Mouse (Mus musculus): ENCODE results near the gene E330009J07Rik.
A peak's percentile ranks its signal among the peaks of the same experiment; 100 is the strongest.

The E330009J07Rik gene

GRCm38 (mm10) chr6:40429521-40429931 is 6.4 kb downstream of the E330009J07Rik start:
- DNase-seq (ENCODE audit: low read depth): no peak

GRCm38 (mm10) chr6:40428696-40429095 is 7.2 kb downstream of the E330009J07Rik start:
- DNase-seq (ENCODE audit: low read depth): no peak

GRCm38 (mm10) chr6:40427441-40427840 is 8.5 kb downstream of the E330009J07Rik start:
- DNase-seq (ENCODE audit: low read depth): no peak

GRCm38 (mm10) chr6:40423774-40424173 is 12.2 kb downstream of the E330009J07Rik start:
- DNase-seq (ENCODE audit: low read depth): peak; percentile 13

GRCm38 (mm10) chr6:40423013-40423412 is 12.9 kb downstream of the E330009J07Rik start:
- DNase-seq (ENCODE audit: low read depth): no peak

- DNase-seq (ENCODE audit: low read depth): no peak
These were observed 14.8 kb downstream of the E330009J07Rik start for GRCm38 (mm10) chr6:40421099-40421498.

GRCm38 (mm10) chr6:40418386-40418785 is 17.5 kb downstream of the E330009J07Rik start:
- no peak for DNase-seq (ENCODE audit: low read depth)

GRCm38 (mm10) chr6:40415799-40416198 is 20.1 kb downstream of the E330009J07Rik start:
- no peak for DNase-seq (ENCODE audit: low read depth)

- no peak for DNase-seq (ENCODE audit: low read depth)
These were observed 22.4 kb downstream of the E330009J07Rik start for GRCm38 (mm10) chr6:40413565-40413964.

GRCm38 (mm10) chr6:40413046-40413445 is 22.9 kb downstream of the E330009J07Rik start:
- no peak for DNase-seq (ENCODE audit: low read depth)

- no peak for DNase-seq (ENCODE audit: low read depth)
These were observed 24.9 kb downstream of the E330009J07Rik start for GRCm38 (mm10) chr6:40411085-40411484.

GRCm38 (mm10) chr6:40403640-40404285 is 32.2 kb downstream of the E330009J07Rik start:
- no peak for DNase-seq (ENCODE audit: low read depth)

GRCm38 (mm10) chr6:40402031-40402430 is 33.9 kb downstream of the E330009J07Rik start:
- no peak for DNase-seq (ENCODE audit: low read depth)

- DNase-seq (ENCODE audit: low read depth): peak; percentile 29
These were observed 42.7 kb downstream of the E330009J07Rik start for GRCm38 (mm10) chr6:40393213-40393612.

- DNase-seq (ENCODE audit: low read depth): no peak
These were observed 45.0 kb downstream of the E330009J07Rik start for GRCm38 (mm10) chr6:40390975-40391374.

- no peak for DNase-seq (ENCODE audit: low read depth)
These were observed 47.3 kb downstream of the E330009J07Rik start for GRCm38 (mm10) chr6:40388660-40389059.

GRCm38 (mm10) chr6:40385682-40386081 is 50.3 kb downstream of the E330009J07Rik start:
- no peak for DNase-seq (ENCODE audit: low read depth)

- DNase-seq (ENCODE audit: low read depth): no peak
These were observed 54.0 kb downstream of the E330009J07Rik start for GRCm38 (mm10) chr6:40381908-40382307.

GRCm38 (mm10) chr6:40380181-40380580 is 55.8 kb downstream of the E330009J07Rik start:
- DNase-seq (ENCODE audit: low read depth): no peak

- no peak for DNase-seq (ENCODE audit: low read depth)
These were observed 64.9 kb downstream of the E330009J07Rik start for GRCm38 (mm10) chr6:40371031-40371430.

GRCm38 (mm10) chr6:40353360-40353759 is 82.6 kb downstream of the E330009J07Rik start:
- no peak for DNase-seq (ENCODE audit: low read depth)
